Mouse (Mus musculus) stomach, postnatal 0 days (tissue): Measurements from ENCODE around the gene Syt6.

Experiments used
- CTCF ChIP-seq: IDR thresholded peaks from 2 replicates; pipeline ENCODE4 v1.5.1; 2016; ENCODE audit warnings: antibody characterized with exemption, low read depth, mild to moderate bottlenecking, moderate library complexity
- EP300 ChIP-seq: optimal IDR thresholded peaks from 2 replicates; pipeline ENCODE3; 2016; ENCODE audit warnings: antibody characterized with exemption

DNA sequence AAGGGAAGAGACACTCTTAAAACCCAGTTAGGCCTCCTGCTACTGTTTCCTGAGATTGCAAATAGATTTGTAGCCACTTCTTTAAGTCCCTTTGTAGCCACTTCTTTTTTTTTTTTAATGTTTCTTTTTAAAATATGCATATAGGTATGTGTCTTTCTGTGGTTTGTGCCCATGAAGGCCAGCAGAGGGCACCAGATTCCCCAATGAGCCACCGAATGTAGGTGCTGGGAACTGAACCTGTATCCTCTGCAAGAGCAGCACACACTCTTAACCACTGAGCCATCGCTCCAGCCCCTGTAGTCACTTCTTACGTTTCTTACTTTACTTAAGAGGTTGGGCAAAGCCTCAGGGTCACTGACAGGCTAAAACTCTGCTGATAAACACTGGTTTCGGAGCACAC, 51.5 kb downstream of the Syt6 start:
- TF ChIP-seq CTCF (peak; percentile 22; the same call in 1 of the 2 replicates), EP300 (no peak)
